Mouse (Mus musculus) small intestine, adult 10 weeks (tissue): ENCODE measurements around the gene Tbrg1. TPM values are rescaled to one million over a fixed set of nuclear protein-coding genes. Genes with fewer than 3 reads are reported as not detected.

Experiments used
- polyA plus RNA-seq: library from polyadenylated mRNA; stranded (reverse); fragments of 350-450 nt; fragmentation: Illumina TruSeq; extraction: RNeasy Lipid Tissue Mini Kit (QIAGEN cat#74804); gene quantifications from one replicate; pipeline ENCODE4 v1.2.3, GENCODE M21; 2014; ENCODE audit warnings: low replicate concordance

The Tbrg1 gene
- 25.2 TPM for polyA plus RNA-seq

GRCm38 (mm10) chr9:37656931-37657481 is at the start of gene Tbrg1:
Gene Tbrg1, minus strand, starts transcription at chr9:37657312.

GRCm38 (mm10) chr9:37669115-37669514 is 12.0 kb upstream of the Tbrg1 start, which contains the start of gene Panx3:
Gene Panx3, minus strand, starts transcription at chr9:37669235.

GRCm38 (mm10) chr9:37613182-37613910 is 43.8 kb downstream of the Tbrg1 start, which contains the start of gene Spa17:
Gene Spa17, minus strand, starts transcription at chr9:37613722.

Other genes starting within 250 kb of the Tbrg1 start
- gene Robo3, start 224.1 kb downstream of the Tbrg1 start, polyA plus RNA-seq, result not detected
- 42.6 TPM for gene Msantd2, start 168.0 kb downstream of the Tbrg1 start, polyA plus RNA-seq
- gene Esam, start 129.2 kb downstream of the Tbrg1 start, polyA plus RNA-seq, result 2.2 TPM
- gene Vsig2, start 118.1 kb downstream of the Tbrg1 start, polyA plus RNA-seq, result 2.5 TPM
- not detected for gene Nrgn, start 104.4 kb downstream of the Tbrg1 start, polyA plus RNA-seq
- 43.5 TPM for gene Siae, start 101.6 kb downstream of the Tbrg1 start, polyA plus RNA-seq
- 12.0 TPM for gene Spa17, start 43.6 kb downstream of the Tbrg1 start, polyA plus RNA-seq
- gene Panx3, start 11.9 kb upstream of the Tbrg1 start, polyA plus RNA-seq, result not detected
- gene Olfr160, start 58.9 kb upstream of the Tbrg1 start, polyA plus RNA-seq, result not detected
- not detected for gene Olfr874, start 87.8 kb upstream of the Tbrg1 start, polyA plus RNA-seq
- gene Olfr875, start 114.5 kb upstream of the Tbrg1 start, polyA plus RNA-seq, result not detected
- gene Olfr876, start 145.7 kb upstream of the Tbrg1 start, polyA plus RNA-seq, result not detected
- not detected for gene Olfr877, start 197.0 kb upstream of the Tbrg1 start, polyA plus RNA-seq
- not detected for gene Olfr145, start 239.4 kb upstream of the Tbrg1 start, polyA plus RNA-seq